Mouse (Mus musculus) testis, adult 2 months (tissue): ENCODE measurements around the gene Erp29.

Experiments used
- CTCF ChIP-seq: fragments of 200-500 bp; IDR thresholded peaks from 2 replicates; pipeline ENCODE4 v1.5.1; 2012; ENCODE audit warnings: low read depth, mild to moderate bottlenecking, inconsistent platforms, low read length, moderate library complexity; ENCODE audit not compliant: control insufficient read depth, insufficient read depth, insufficient replicate concordance
- POLR2A ChIP-seq: fragments of 200-500 bp; IDR thresholded peaks from 2 replicates; pipeline ENCODE4 v1.6.1; 2012; ENCODE audit warnings: low read depth, mild to moderate bottlenecking, inconsistent platforms, low read length, moderate library complexity; ENCODE audit not compliant: control insufficient read depth

DNA sequence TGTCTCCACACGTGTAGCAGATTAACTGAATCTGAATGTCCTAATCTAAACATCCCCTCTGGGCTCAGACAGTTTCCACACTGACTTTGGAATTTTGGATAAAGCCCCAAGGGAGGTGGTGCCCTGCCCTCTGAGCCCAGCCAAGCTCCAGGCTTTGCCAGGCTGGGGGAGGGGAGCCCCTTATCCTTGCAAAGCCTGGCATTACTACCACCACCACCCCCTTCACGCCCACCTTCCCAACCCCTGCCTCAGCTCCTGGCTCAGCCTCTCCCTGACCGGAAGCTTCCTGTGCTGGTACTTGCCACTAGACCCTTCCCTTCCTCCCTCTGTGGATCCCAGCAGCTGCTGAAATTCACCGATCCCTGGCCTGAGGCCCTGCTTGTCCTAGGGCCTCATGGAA, 65.2 kb downstream of the Erp29 start:
- TF ChIP-seq CTCF (no peak), POLR2A (no peak)
